In genomic region chr5:100199092-100199853, GRCm38 (mm10) we compare ENCODE assay signal across 21 mouse cellular contexts. TPM values are rescaled to one million over a fixed set of nuclear protein-coding genes. Genes with fewer than 3 reads are reported as not detected.
DNase-seq lines count a peak whose midpoint lies in the region; ATAC-seq and TF ChIP-seq lines count a peak whose summit lies in the region.
"Had no signal": no experiment of that assay in that cellular context is flagged by ENCODE, and none has a peak within 500 bp of the region (broad histone marks: within the 10 kb centered on the region; RNA-seq: fewer than 3 reads in every experiment).

No protein-coding gene starts in this region.

- H3K36me3 ChIP-seq in midbrain, embryonic 16.5 days (ENCODE audit: control insufficient read depth, insufficient read depth, low read length) = no peaks in the 10 kb centered on the region
- H3K36me3 ChIP-seq in midbrain, embryonic 15.5 days (replicated peaks) = no peaks in the 10 kb centered on the region
- H3K36me3 ChIP-seq in forebrain, embryonic 12.5 days (replicated peaks) = no peaks in the 10 kb centered on the region
- no peaks in the 10 kb centered on the region for H3K36me3 ChIP-seq in liver, adult 2 months (ENCODE audit: control insufficient read depth, insufficient read depth, low read length)
- H3K36me3 ChIP-seq: heart, embryonic 15.5 days; hindbrain, embryonic 10.5 days; midbrain, embryonic 10.5 days; neural tube, embryonic 15.5 days had no signal

- no peaks in the 10 kb centered on the region for H3K9me3 ChIP-seq in midbrain, embryonic 16.5 days (replicated peaks; ENCODE audit: control insufficient read depth, low read length, poor library complexity, severe bottlenecking)
- H3K9me3 ChIP-seq in midbrain, embryonic 15.5 days = no peaks in the 10 kb centered on the region
- H3K9me3 ChIP-seq in forebrain, embryonic 12.5 days = no peaks in the 10 kb centered on the region
- H3K9me3 ChIP-seq: heart, embryonic 15.5 days; hindbrain, embryonic 10.5 days; midbrain, embryonic 10.5 days; neural tube, embryonic 15.5 days had no signal

- WGBS in midbrain, embryonic 16.5 days = 62% methylated on average over 7 of the region's 7 CpGs
- WGBS in midbrain, embryonic 15.5 days = 67% methylated on average over 7 of the region's 7 CpGs
- WGBS in forebrain, embryonic 12.5 days = 35% methylated on average over 7 of the region's 7 CpGs
- 35% methylated on average over 7 of the region's 7 CpGs for WGBS in liver, adult 2 months

- H3K4me1 ChIP-seq in midbrain, embryonic 16.5 days (ENCODE audit: control insufficient read depth, insufficient read depth, low read length) = peaks cover 44% of the 10 kb centered on the region
- peaks cover 44% of the 10 kb centered on the region for H3K4me1 ChIP-seq in midbrain, embryonic 15.5 days
- H3K4me1 ChIP-seq in forebrain, embryonic 12.5 days = peaks cover 43% of the 10 kb centered on the region
- H3K4me1 ChIP-seq in liver, adult 2 months (ENCODE audit: control insufficient read depth, insufficient read depth, low read length) = no peaks in the 10 kb centered on the region

- no peak overlapping the region for H3K4me2 ChIP-seq in midbrain, embryonic 16.5 days (ENCODE audit: low read length)
- H3K4me2 ChIP-seq in midbrain, embryonic 15.5 days = no peak overlapping the region
- no peak overlapping the region for H3K4me2 ChIP-seq in forebrain, embryonic 12.5 days
- H3K4me2 ChIP-seq: heart, embryonic 15.5 days; neural tube, embryonic 15.5 days had no signal

- peak overlapping the region; percentile 84; the same call in 1 of the 2 replicates for H3K27ac ChIP-seq in midbrain, embryonic 16.5 days (ENCODE audit: low read length)
- H3K27ac ChIP-seq in midbrain, embryonic 15.5 days = no peak overlapping the region
- 0 out of 2 replicates have a peak overlapping the region, but pooled peaks have one; percentile 13 for H3K27ac ChIP-seq in forebrain, embryonic 12.5 days
- H3K27ac ChIP-seq in liver, adult 2 months (replicated peaks; ENCODE audit: insufficient read depth, low read depth, low read length) = no peak overlapping the region
- H3K27ac ChIP-seq: gastrocnemius, adult 2 months; heart, embryonic 15.5 days; hindbrain, embryonic 10.5 days; midbrain, embryonic 10.5 days had no signal

- no peak for TF ChIP-seq CTCF in liver, adult 2 months (IDR thresholded peaks at IDR 0.05; ENCODE audit: low read depth, low read length)

- no peaks in the 10 kb centered on the region for H3K27me3 ChIP-seq in midbrain, embryonic 16.5 days (ENCODE audit: control insufficient read depth, insufficient read depth, low read depth, low read length)
- H3K27me3 ChIP-seq in midbrain, embryonic 15.5 days (replicated peaks) = no peaks in the 10 kb centered on the region
- peaks cover 26% of the 10 kb centered on the region; the same call in 1 of the 2 replicates for H3K27me3 ChIP-seq in forebrain, embryonic 12.5 days
- no peaks in the 10 kb centered on the region for H3K27me3 ChIP-seq in liver, adult 2 months (ENCODE audit: control insufficient read depth, insufficient read depth, low read length)
- H3K27me3 ChIP-seq: heart, embryonic 15.5 days; neural tube, embryonic 15.5 days had no signal

- no peak for TF ChIP-seq POLR2A in liver, adult 2 months (IDR thresholded peaks at IDR 0.05; ENCODE audit: extremely low read depth, insufficient read depth, low read length)

- H3K4me3 ChIP-seq in midbrain, embryonic 16.5 days (ENCODE audit: low read depth, low read length) = no peak overlapping the region
- no peak overlapping the region for H3K4me3 ChIP-seq in midbrain, embryonic 15.5 days
- no peak overlapping the region for H3K4me3 ChIP-seq in forebrain, embryonic 12.5 days (replicated peaks)
- H3K4me3 ChIP-seq in liver, adult 2 months (ENCODE audit: insufficient read depth, low read depth, low read length) = no peak overlapping the region
- H3K4me3 ChIP-seq: gastrocnemius, adult 2 months; heart, embryonic 15.5 days; hindbrain, embryonic 10.5 days; midbrain, embryonic 10.5 days; myocyte; neural tube, embryonic 15.5 days had no signal

- peak; percentile 11 for DNase-seq in liver, adult 2 months (ENCODE audit: extremely low read depth, low read depth, low spot score)
- DNase-seq in spleen, adult 12 weeks (ENCODE audit: low spot score) = no peak
- DNase-seq in left cerebral cortex, postnatal 14 days (ENCODE audit: low spot score in 2 of 2) = no peak
- DNase-seq in heart, postnatal 4 days = no peak
- DNase-seq: adrenal gland, adult 2 months; cerebellum, adult 11-12 months; gastrocnemius, adult 2 months; kidney, adult 9 months; kidney, postnatal 36 days; lung, adult 2 months; lung, postnatal 36 days; thymus, adult 18-20 months had no signal

- H3K9ac ChIP-seq in midbrain, embryonic 16.5 days (ENCODE audit: low read depth, low read length) = no peak overlapping the region
- no peak overlapping the region for H3K9ac ChIP-seq in midbrain, embryonic 15.5 days
- no peak overlapping the region for H3K9ac ChIP-seq in forebrain, embryonic 12.5 days
- no peak overlapping the region for H3K9ac ChIP-seq in liver, adult 2 months (ENCODE audit: low read depth, low read length)
- H3K9ac ChIP-seq: heart, embryonic 15.5 days; neural tube, embryonic 15.5 days had no signal

- ATAC-seq in midbrain, embryonic 16.5 days = no peak
- ATAC-seq in midbrain, embryonic 15.5 days (replicated peaks) = no peak
- ATAC-seq in forebrain, embryonic 12.5 days (ENCODE audit: low FRiP score) = no peak; the same call in 1 of the 2 replicates

- H3K79me2 ChIP-seq in liver, adult 2 months (ENCODE audit: control insufficient read depth, insufficient read depth, low read length) = no peaks in the 10 kb centered on the region

- intact Hi-C loops in left cerebral cortex, postnatal 14 days (cut with DNase I) = no loop called here

RNA-seq across cellular contexts. Expression of gene Tmem150c, which starts 39.7 kb away (rescaled TPM):
- polyA plus RNA-seq in midbrain, embryonic 16.5 days (2015; fragmentation: Nextera tagmentation; extraction: Ambion mirVana) = 51.9 and 60.2 TPM in 2 replicates
- polyA plus RNA-seq in midbrain, embryonic 15.5 days (2015; fragmentation: Nextera tagmentation; extraction: Ambion mirVana) = 33.1 and 39.8 TPM in 2 replicates
- 5.8 and 6.3 TPM in 2 replicates for polyA plus RNA-seq in forebrain, embryonic 12.5 days (2016; fragmentation: Nextera tagmentation; extraction: Ambion mirVana)
- total RNA-seq in liver, adult 2 months (2014; rRNA removed) = 0.07 TPM in 1 of 2 replicates, not detected in the other
- polyA plus RNA-seq in liver, adult 2 months (2012; rRNA removed) = 0.07 and 0.20 TPM in 2 replicates
- 10 to 100 TPM; 46.2 to 48.8 TPM for total RNA-seq in left cerebral cortex, postnatal 14 days (2021)
- total RNA-seq in heart, postnatal 4 days (2021) = 1 to 10 TPM; 3.7 to 4.7 TPM
- total RNA-seq: granulocyte monocyte progenitor cell, adult 5-6 weeks had no signal
- polyA plus RNA-seq: myocyte had no signal

Comparison
In these comparisons a context has a peak if more than half of its experiments do, and no peak if none do; other contexts are left out.
1. H3K27ac ChIP-seq: peak in midbrain, embryonic 16.5 days (single experiment) and forebrain, embryonic 12.5 days (single experiment); none in midbrain, embryonic 15.5 days (single experiment) and liver, adult 2 months (single experiment).